Mouse (Mus musculus): ENCODE data around the gene Adamtsl4. TPM values are rescaled to one million over a fixed set of nuclear protein-coding genes. Genes with fewer than 3 reads are reported as not detected.
"Not testable (repeated sequence)": the region's sequence is repeated elsewhere in the genome, so short reads cannot be mapped to it uniquely, and the experiment has no call there.

Gene Adamtsl4
- total RNA-seq, 2 experiments from 2014 or later, result 21.3 to 37.2 TPM

GRCm38 (mm10) chr3:95700233-95700681 lies 12.5 kb upstream of the Adamtsl4 start:
- DNase-seq, result peak; percentile 63

GRCm38 (mm10) chr3:95698286-95698685 lies 10.6 kb upstream of the Adamtsl4 start:
- DNase-seq, result no peak

GRCm38 (mm10) chr3:95696360-95696759 lies 8.6 kb upstream of the Adamtsl4 start:
- DNase-seq, result no peak

GRCm38 (mm10) chr3:95695796-95696195 lies 8.1 kb upstream of the Adamtsl4 start:
- no peak for DNase-seq

- DNase-seq, result no peak
These were observed 7.3 kb upstream of the Adamtsl4 start for GRCm38 (mm10) chr3:95694808-95695703.

- no peak for DNase-seq
These were observed 6.4 kb upstream of the Adamtsl4 start for GRCm38 (mm10) chr3:95693821-95694807.

- DNase-seq, result peak; percentile 66
These were observed 5.0 kb upstream of the Adamtsl4 start for GRCm38 (mm10) chr3:95692677-95693076.

- not testable (repeated sequence) for DNase-seq
These were observed 2.8 kb upstream of the Adamtsl4 start for GRCm38 (mm10) chr3:95690552-95690951.

GRCm38 (mm10) chr3:95689940-95690339 lies 2.2 kb upstream of the Adamtsl4 start:
- DNase-seq, result no peak

GRCm38 (mm10) chr3:95689171-95689915 lies 1.6 kb upstream of the Adamtsl4 start:
- DNase-seq, result peak; percentile 67

- DNase-seq, result no peak
These were observed 571 bp downstream of the Adamtsl4 start for GRCm38 (mm10) chr3:95687168-95687523.

GRCm38 (mm10) chr3:95686492-95687167 lies 1.1 kb downstream of the Adamtsl4 start:
- DNase-seq, result peak; percentile 42

- DNase-seq, result no peak
These were observed 2.0 kb downstream of the Adamtsl4 start for GRCm38 (mm10) chr3:95685701-95686100.

GRCm38 (mm10) chr3:95685301-95685700 lies 2.4 kb downstream of the Adamtsl4 start:
- no peak for DNase-seq

GRCm38 (mm10) chr3:95684846-95685245 lies 2.9 kb downstream of the Adamtsl4 start:
- peak; percentile 42 for DNase-seq

- DNase-seq, result no peak
These were observed 4.8 kb downstream of the Adamtsl4 start for GRCm38 (mm10) chr3:95682878-95683277.

GRCm38 (mm10) chr3:95681365-95681764 lies 6.4 kb downstream of the Adamtsl4 start:
- DNase-seq, result no peak

GRCm38 (mm10) chr3:95680673-95681072 lies 7.0 kb downstream of the Adamtsl4 start:
- DNase-seq, result no peak

GRCm38 (mm10) chr3:95679551-95679950 lies 8.2 kb downstream of the Adamtsl4 start:
- DNase-seq, result no peak

GRCm38 (mm10) chr3:95677420-95678090 lies 10.2 kb downstream of the Adamtsl4 start:
- no peak for DNase-seq
